ENCODE assay signal across 37 mouse cellular contexts in genomic region chr17:56477191-56477818, GRCm38 (mm10). TPM values are rescaled to one million over a fixed set of nuclear protein-coding genes. Genes with fewer than 3 reads are reported as not detected.
DNase-seq lines count a peak whose midpoint lies in the region; ATAC-seq and TF ChIP-seq lines count a peak whose summit lies in the region.
"Had no signal": no experiment of that assay in that cellular context is flagged by ENCODE, and none has a peak within 500 bp of the region (broad histone marks: within the 10 kb centered on the region; RNA-seq: fewer than 3 reads in every experiment).

No protein-coding gene starts in this region.

- WGBS in midbrain, embryonic 10.5 days = 91% methylated on average over 19 of the region's 19 CpGs
- WGBS in midbrain, postnatal 0 days = 80% methylated on average over 19 of the region's 19 CpGs

- no peak for TF ChIP-seq CTCF in midbrain, postnatal 0 days (IDR thresholded peaks at IDR 0.05)

- DNase-seq in cerebellum, adult 9-11 months = peak; percentile 55
- DNase-seq in cerebellum, postnatal 10 days = no peak
- DNase-seq in heart, postnatal 10 days = peak; percentile 40 to 42
- no peak for DNase-seq in heart, postnatal 25 days (ENCODE audit: low spot score)
- no peak for DNase-seq in midbrain, embryonic 10.5 days (ENCODE audit: low spot score)
- no peak for DNase-seq in midbrain, postnatal 0 days (ENCODE audit: low spot score)
- DNase-seq: adrenal gland, postnatal 25 days; B cell, adult 2 months; cerebellum, postnatal 14 days; gastrocnemius, postnatal 36 days; kidney, adult 18-20 months; kidney, postnatal 4 days; layer of hippocampus, postnatal 36 days; left cerebral cortex, postnatal 4 days; liver, embryonic 13.5 days; lung, adult 2 months; thymus, postnatal 4 days had no signal

- no peak for ATAC-seq in midbrain, postnatal 0 days (ENCODE audit: low FRiP score)
- no peak for ATAC-seq in megakaryocyte-erythroid progenitor cell, adult 5-6 weeks (replicated peaks; ENCODE audit: low FRiP score, low TSS enrichment, poor library complexity, severe bottlenecking)

- H3K27me3 ChIP-seq in midbrain, embryonic 10.5 days (ENCODE audit: low read depth, poor library complexity, severe bottlenecking) = peaks cover 72% of the 10 kb centered on the region
- no peaks in the 10 kb centered on the region for H3K27me3 ChIP-seq in midbrain, postnatal 0 days (ENCODE audit: insufficient read depth, low read length)
- H3K27me3 ChIP-seq: forebrain, embryonic 13.5 days; hindbrain, embryonic 15.5 days had no signal

- H3K27ac ChIP-seq in midbrain, embryonic 10.5 days (replicated peaks) = no peak overlapping the region
- no peak overlapping the region for H3K27ac ChIP-seq in midbrain, postnatal 0 days (ENCODE audit: low read depth, low read length)
- H3K27ac ChIP-seq: heart, embryonic 15.5 days; kidney, postnatal 0 days; liver, embryonic 13.5 days; midbrain, embryonic 12.5 days had no signal

- H3K4me1 ChIP-seq in midbrain, embryonic 10.5 days = peaks cover 52% of the 10 kb centered on the region
- H3K4me1 ChIP-seq in midbrain, postnatal 0 days (ENCODE audit: insufficient read depth, low read length) = peaks cover 6% of the 10 kb centered on the region

- H3K4me3 ChIP-seq in midbrain, embryonic 10.5 days = 0 out of 2 replicates have a peak overlapping the region, but pooled peaks have one; percentile 9
- H3K4me3 ChIP-seq in midbrain, postnatal 0 days (ENCODE audit: low read depth, low read length) = no peak overlapping the region
- H3K4me3 ChIP-seq: hindbrain, embryonic 15.5 days; liver, embryonic 13.5 days; midbrain, embryonic 12.5 days had no signal

- H3K9ac ChIP-seq in midbrain, postnatal 0 days (replicated peaks; ENCODE audit: low read length, poor library complexity, severe bottlenecking) = no peak overlapping the region
- H3K9ac ChIP-seq: embryonic facial prominence, embryonic 15.5 days; forebrain, embryonic 13.5 days; heart, embryonic 15.5 days; hindbrain, embryonic 15.5 days; liver, embryonic 13.5 days; midbrain, embryonic 12.5 days had no signal

- intact Hi-C loops in heart, postnatal 10 days (cut with DNase I) = no loop called here
- intact Hi-C loops in heart, postnatal 25 days (cut with DNase I) = no loop called here

- peaks cover 4% of the 10 kb centered on the region; the same call in 1 of the 2 replicates for H3K9me3 ChIP-seq in midbrain, embryonic 10.5 days (replicated peaks)
- no peaks in the 10 kb centered on the region for H3K9me3 ChIP-seq in midbrain, postnatal 0 days (ENCODE audit: low read length)
- H3K9me3 ChIP-seq: embryonic facial prominence, embryonic 15.5 days; forebrain, embryonic 13.5 days; hindbrain, embryonic 15.5 days; liver, embryonic 13.5 days; midbrain, embryonic 12.5 days had no signal

- H3K4me2 ChIP-seq in midbrain, postnatal 0 days (ENCODE audit: low read depth, low read length, poor library complexity, severe bottlenecking) = no peak overlapping the region
- H3K4me2 ChIP-seq: forebrain, embryonic 13.5 days; liver, embryonic 13.5 days; midbrain, embryonic 12.5 days had no signal

- no peaks in the 10 kb centered on the region for H3K36me3 ChIP-seq in midbrain, embryonic 10.5 days
- no peaks in the 10 kb centered on the region for H3K36me3 ChIP-seq in midbrain, postnatal 0 days (ENCODE audit: insufficient read depth, low read length)
- H3K36me3 ChIP-seq: embryonic facial prominence, embryonic 15.5 days; G1E; heart, embryonic 15.5 days; hindbrain, embryonic 10.5 days; hindbrain, embryonic 15.5 days; liver, embryonic 13.5 days; midbrain, embryonic 12.5 days had no signal

RNA-seq across cellular contexts. Expression of gene Ptprs, which starts 1.0 kb away (rescaled TPM):
- total RNA-seq in heart, postnatal 10 days (2021) = 10 to 100 TPM; 87.3 to 92.3 TPM
- 10 to 100 TPM; 42.2 to 52.2 TPM for total RNA-seq in heart, postnatal 25 days (2021)
- polyA plus RNA-seq in midbrain, embryonic 10.5 days (2016; fragmentation: Nextera tagmentation; extraction: Ambion mirVana) = 89.7 and 131 TPM in 2 replicates
- 716 and 795 TPM in 2 replicates for total RNA-seq in midbrain, postnatal 0 days (2014; rRNA removed)
- 208 and 225 TPM in 2 replicates for polyA plus RNA-seq in midbrain, postnatal 0 days (2015; fragmentation: Nextera tagmentation; extraction: Ambion mirVana)
- 55.7 and 65.0 TPM in 2 replicates for total RNA-seq in megakaryocyte-erythroid progenitor cell, adult 5-6 weeks (2014; fragmentation: Nextera tagmentation)
- 36.6 and 48.3 TPM in 2 replicates for total RNA-seq in megakaryocyte-erythroid progenitor cell, adult 5-6 weeks (2017)

RNA-seq across cellular contexts. Expression of gene Znrf4, which starts 34.9 kb away (rescaled TPM):
- not detected for total RNA-seq in heart, postnatal 10 days (2021)
- not detected for total RNA-seq in heart, postnatal 25 days (2021)
- polyA plus RNA-seq in midbrain, embryonic 10.5 days (2016; fragmentation: Nextera tagmentation; extraction: Ambion mirVana) = not detected in 2 replicates
- total RNA-seq in midbrain, postnatal 0 days (2014; rRNA removed) = not detected in 2 replicates
- polyA plus RNA-seq in midbrain, postnatal 0 days (2015; fragmentation: Nextera tagmentation; extraction: Ambion mirVana) = not detected in 2 replicates
- total RNA-seq in megakaryocyte-erythroid progenitor cell, adult 5-6 weeks (2014; fragmentation: Nextera tagmentation) = not detected in 2 replicates
- not detected in 2 replicates for total RNA-seq in megakaryocyte-erythroid progenitor cell, adult 5-6 weeks (2017)
- total RNA-seq: adrenal gland, postnatal 25 days; G1E; gastrocnemius, postnatal 36 days; heart, adult 8-10 months; layer of hippocampus, adult 8-10 months; layer of hippocampus, postnatal 36 days; left cerebral cortex, postnatal 4 days; megakaryocyte progenitor cell, adult 5-6 weeks had no signal
- polyA plus RNA-seq: brain, embryonic 14.5 days; cortical plate, adult 2 months; embryonic facial prominence, embryonic 15.5 days; G1E; heart, embryonic 15.5 days; hindbrain, embryonic 10.5 days; inflammation-experienced regulatory T-cells, adult 6 months; kidney, postnatal 0 days; limb, embryonic 14.5 days; liver, embryonic 13.5 days; midbrain, embryonic 12.5 days; neural tube, embryonic 14.5 days; small intestine, adult 2 months; stomach, embryonic 14.5 days; thymus, postnatal 0 days had no signal

Comparison
In these comparisons a context has a peak if more than half of its experiments do, and no peak if none do; other contexts are left out.
1. DNase-seq: peak in cerebellum, adult 9-11 months (single experiment) and heart, postnatal 10 days (2 of 2); none in cerebellum, postnatal 10 days (0 of 2), heart, postnatal 25 days (single experiment), midbrain, embryonic 10.5 days (single experiment) and midbrain, postnatal 0 days (single experiment).